Mouse (Mus musculus) cerebellum, postnatal 4 days (tissue): ENCODE data around the gene Pdia5.

Source experiments
- DNase-seq, 2 experiments: peaks; one replicate each; pipeline ENCODE4 v3.0.0; 2022; ENCODE audit warnings: low spot score in 2 of 2, mixed read lengths in 1 of 2

The Pdia5 gene

DNA sequence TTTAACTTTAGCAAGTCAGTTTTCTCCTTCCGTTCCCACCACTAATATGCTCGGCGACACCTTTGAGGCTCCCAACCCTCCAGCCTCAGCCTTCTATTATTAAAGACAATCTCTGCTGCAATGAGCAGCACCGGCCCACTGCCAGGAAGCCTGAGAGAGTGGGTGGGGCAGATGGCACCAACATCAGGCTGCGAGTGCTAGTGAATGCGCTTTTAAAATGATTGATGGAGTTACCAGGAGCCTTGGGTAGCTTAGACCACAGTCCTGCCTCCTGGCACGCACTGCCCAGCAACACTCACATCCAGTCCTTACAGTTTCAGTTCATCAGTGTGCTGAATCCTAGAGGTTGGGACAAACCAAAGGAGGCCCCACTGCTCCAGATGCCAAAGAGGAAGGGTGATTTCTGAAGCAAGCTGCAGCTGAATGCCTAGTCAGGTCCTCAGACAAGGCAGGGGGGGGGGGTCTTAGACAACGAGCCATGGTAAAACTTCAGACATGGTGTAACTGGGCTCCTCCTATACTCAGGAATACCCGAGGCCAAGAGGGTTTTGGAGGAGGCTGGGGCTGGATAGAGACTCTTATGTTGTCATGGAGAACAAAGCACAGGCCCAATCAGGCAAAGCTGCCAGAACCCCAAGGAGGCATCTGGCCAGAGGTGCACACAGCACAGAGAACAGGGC is 49.2 kb downstream of the Pdia5 start:
- no peak for DNase-seq

DNA sequence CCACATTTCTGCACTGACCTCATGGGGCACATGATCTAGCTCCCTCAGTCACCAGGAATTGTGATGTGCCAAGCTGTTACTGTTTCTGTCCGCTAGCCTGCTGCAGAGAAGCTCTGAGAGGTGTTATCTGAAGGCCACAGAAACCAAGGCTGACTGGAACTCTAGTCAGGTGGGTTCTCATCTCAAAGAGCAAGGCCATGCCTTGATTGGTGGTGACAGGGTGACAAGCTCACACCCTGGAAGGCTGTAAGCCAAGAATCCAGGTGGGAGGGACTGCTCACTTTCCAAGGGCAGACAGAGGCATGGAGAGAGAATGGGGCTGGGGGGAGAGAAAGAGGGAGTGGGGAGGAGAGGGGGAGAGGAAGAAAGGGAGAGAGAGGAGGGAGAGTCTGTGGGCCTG is 51.6 kb downstream of the Pdia5 start:
- DNase-seq: no peak

- DNase-seq: no peak
These were observed 59.1 kb downstream of the Pdia5 start for GRCm38 (mm10) chr16:35431608-35432007.

DNA sequence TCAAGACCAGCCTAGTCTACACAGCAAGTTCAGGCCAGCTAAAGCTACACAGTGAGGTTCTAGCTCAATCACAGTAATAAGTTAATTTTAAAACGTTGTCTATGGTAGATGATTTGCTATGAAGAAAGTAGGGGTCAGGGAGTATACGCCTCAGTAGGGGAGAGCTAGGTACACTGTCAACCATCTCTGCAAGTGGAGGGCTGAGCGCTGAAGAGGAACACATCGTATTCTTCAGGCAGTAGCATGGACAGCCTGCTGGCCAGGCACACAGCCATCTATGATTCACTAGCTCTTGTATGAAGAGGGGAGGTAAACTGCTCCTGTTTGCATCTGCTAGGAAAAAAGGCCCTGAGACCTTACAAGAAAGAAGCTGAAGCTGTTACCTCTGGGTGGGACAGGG is 65.7 kb downstream of the Pdia5 start:
- no peak for DNase-seq

- DNase-seq: no peak
These were observed 67.2 kb downstream of the Pdia5 start for GRCm38 (mm10) chr16:35423250-35424139.

DNA sequence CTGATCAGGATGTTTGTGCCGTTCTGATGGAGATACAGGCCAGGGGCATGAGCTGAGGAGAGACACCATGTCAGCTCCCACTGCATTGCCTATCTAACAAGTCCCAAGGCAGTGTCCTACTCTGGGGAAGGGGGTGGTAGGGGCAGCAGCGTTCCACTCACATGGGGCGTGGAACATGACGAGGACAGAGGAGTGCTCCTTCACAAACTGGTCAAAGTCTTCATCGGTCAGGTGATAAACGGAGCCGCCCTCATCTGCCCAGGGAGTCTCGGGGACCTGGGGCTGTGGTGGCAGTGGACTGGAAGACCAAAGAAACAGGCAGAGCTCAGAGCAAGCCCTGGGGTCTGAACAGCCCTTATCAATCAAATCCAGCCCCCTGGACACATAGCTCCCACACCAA is 68.0 kb downstream of the Pdia5 start:
- DNase-seq: no peak

- DNase-seq: peak in 1 of 2 experiments; percentile 30
These were observed 68.5 kb downstream of the Pdia5 start for GRCm38 (mm10) chr16:35422141-35422540.

GRCm38 (mm10) chr16:35414616-35415015 is 76.1 kb downstream of the Pdia5 start:
- DNase-seq: no peak

DNA sequence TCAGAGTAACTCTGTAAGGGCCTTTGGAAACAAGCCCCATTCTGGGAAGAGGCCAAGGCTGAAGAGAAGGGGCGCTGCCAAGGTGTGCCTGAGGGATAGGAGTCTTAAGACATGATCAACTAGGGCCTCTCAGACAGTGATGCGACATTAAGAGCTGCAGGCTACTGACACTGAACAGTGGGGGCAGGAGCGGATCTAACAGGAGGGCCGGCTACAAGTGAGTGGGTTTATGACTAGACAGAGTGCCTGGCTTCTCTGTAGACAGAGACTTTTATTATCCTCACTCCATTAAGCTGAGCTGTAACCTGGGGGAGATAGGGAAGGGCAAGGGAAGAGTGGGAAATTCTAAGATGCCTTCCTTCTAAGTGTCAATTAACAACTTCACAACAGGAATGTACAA is 84.0 kb downstream of the Pdia5 start:
- DNase-seq: no peak

DNA sequence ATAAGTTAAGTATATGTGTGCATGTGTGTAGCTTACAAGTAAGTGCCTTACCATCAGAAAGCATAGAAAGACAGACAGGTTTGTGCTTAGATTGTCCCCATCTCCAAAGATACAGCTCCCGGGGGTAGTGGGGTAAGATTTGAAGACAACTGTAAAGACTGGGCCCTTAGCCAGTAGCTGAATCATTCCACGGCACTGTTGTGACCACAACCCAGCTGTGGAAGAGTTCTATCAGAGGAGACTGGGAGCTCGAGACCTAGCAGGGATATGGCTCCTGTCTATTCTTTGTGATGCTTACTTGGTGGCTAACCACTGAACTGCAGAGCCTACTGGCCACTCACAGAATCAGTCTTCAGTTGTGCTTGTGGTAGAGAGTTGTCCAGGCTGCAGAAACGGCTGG is 84.5 kb downstream of the Pdia5 start:
- DNase-seq: no peak

GRCm38 (mm10) chr16:35405348-35406080 is 85.2 kb downstream of the Pdia5 start:
- no peak for DNase-seq

- no peak for DNase-seq
These were observed 85.8 kb downstream of the Pdia5 start for GRCm38 (mm10) chr16:35404864-35405263.

DNA sequence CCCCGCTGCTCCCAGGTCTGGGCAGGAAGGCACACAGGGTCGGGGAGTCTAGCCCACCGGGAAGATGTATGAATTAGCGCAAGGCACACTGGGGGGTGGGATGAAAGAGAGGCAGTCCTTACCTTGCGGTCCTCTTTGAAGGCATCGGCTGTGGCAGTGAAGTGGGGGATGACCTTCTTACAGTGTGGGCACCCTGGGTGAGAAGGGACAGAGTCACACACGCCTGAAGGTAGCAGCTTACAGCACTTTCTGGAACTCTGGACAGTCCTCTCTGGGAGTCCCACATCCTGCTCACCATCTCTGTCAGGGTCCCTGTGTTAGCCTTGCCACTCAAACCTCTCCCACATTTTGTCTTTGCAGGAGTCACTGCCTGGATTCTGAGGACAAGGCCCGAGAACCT is 86.8 kb downstream of the Pdia5 start:
- no peak for DNase-seq

- DNase-seq: no peak
These were observed 87.3 kb downstream of the Pdia5 start for GRCm38 (mm10) chr16:35403356-35403755.

DNA sequence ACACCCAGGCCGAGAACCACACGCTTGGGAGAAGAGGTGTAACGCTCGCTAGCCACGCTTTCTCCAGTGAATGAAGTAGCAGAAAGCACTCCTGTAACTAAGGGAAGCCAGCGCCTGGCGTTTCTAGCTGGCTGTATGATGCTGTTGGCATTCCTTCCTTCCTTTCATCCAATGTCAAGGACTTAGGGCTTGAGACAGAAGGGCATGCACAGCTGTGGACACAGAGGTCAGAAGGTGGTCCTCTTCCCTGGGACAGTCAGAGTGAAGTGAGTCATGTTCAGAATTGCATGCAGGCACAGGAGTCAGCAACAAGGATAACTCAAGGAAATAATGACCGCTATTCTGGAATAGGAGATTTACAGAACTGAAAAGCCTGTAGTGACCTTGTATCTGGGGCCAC is 97.9 kb downstream of the Pdia5 start:
- no peak for DNase-seq

DNA sequence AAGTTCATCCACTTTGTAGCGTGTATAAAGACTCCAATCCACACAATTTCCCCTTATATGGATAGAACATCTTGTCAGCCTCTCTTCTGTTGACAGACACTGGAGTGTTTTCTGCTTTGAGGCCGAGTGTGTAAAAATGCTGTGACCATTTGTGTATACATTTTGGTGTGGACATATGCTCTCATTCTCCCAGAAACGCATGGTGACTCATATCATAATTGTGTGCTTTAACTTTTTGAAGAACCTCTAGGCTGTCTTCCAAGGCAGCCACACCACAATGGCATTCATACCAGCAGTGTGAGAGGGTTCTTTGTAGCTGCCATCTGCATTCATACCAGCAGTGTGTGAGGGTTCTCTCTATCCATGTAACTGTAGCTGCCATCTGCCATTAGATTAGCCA is 105.0 kb downstream of the Pdia5 start:
- DNase-seq: no peak

GRCm38 (mm10) chr16:35380048-35380447 is 110.6 kb downstream of the Pdia5 start:
- DNase-seq: no peak

DNA sequence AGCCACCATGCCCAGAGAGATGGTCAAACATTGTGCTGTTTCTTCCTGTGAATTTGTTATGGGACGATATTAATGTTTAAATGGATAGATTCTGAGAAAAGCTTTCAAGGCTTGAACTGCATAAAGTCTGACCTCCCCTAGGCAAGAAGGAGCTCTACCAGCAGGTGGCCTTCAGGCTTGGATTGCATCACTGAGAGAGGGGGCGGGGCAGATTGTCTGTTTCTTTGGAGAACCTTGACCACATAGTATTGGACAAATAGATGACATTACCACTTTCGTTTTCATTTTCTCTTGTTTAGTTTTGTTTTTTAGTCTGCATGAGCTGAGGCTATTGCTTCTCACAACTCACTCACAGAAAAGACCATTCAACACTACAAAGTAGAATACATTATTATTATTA is 111.3 kb downstream of the Pdia5 start:
- DNase-seq: no peak

- DNase-seq: no peak
These were observed 126.6 kb downstream of the Pdia5 start for GRCm38 (mm10) chr16:35364063-35364428.

DNA sequence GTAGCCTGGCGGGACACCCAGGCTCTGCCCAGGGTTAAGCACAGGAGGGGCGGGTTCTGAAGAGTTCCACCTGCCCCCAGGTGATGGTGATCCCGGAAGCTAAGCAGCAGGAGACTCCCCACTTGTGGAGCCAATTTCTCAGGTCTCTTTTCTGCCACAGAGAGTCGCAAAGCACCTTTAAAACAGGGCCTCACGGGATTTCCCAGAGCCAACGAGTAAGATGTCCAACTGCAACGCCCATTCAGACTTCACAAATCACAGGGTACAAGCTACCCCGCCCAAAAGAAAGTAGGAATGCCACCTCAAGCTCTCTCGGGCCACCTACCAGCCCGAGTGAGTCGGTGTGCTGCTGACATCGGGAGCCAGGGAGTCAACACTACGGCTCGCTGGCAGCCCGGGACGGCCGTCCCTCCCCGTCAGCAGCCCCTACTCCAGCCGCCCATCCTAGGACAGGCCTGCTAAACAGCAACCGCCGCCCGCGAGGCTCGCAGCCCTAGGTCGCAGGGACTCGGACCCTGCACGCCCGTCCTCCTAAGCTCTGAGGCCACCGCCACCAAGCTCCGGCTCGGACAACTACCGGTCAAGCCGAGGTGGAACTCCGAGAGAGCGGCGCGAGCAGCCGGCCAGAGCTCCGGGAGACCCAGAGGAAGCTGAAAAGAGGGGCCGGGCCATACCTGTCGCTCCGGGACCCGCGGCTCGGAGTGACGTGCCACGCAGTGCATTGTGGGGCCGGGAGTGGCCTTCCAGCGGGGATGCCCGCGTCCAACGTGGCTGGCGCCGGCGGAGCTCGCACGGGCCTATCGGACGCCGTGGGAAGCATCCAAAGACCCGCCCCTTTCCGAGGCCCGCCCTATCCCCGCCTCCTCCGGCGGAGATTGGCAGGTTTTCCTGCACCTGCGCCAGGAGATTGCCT is 127.3 kb downstream of the Pdia5 start, which contains the start of gene Sec22a:
Sec22a (minus strand) TSS at position 769 of the 913 bp plus-strand sequence.
- DNase-seq: peak; percentile 89 to 94

- no peak for DNase-seq
These were observed 128.5 kb downstream of the Pdia5 start for GRCm38 (mm10) chr16:35362221-35362620.
